Mouse (Mus musculus) kidney, postnatal 10 days (tissue): ENCODE data around the gene Klf16.
A peak's percentile ranks its signal among the peaks of the same experiment; 100 is the strongest.

Source experiments
- DNase-seq: peaks from one replicate; pipeline ENCODE4 v3.0.0; 2021; ENCODE audit warnings: mixed read lengths

Klf16 gene

DNA sequence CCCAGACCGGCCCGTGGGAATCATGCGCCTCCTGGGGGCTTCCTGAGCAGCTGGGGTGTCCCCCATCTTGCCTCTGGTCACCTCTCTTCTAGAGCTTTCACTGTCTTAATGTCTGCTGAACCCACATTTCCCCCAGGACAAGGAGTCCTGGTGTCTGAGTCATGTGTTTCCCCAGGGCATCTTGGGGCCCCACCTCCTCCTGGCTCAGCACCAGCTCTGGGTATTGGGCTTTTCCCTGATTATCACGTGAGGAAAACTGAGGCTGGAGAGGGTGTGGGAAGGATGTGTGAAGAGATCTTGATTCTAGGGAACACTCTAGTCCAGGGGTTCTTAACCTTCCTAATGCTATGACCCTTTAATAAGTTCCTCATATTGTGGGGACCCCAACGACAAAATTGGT, 38.9 kb downstream of the Klf16 start:
- DNase-seq: no peak

DNA sequence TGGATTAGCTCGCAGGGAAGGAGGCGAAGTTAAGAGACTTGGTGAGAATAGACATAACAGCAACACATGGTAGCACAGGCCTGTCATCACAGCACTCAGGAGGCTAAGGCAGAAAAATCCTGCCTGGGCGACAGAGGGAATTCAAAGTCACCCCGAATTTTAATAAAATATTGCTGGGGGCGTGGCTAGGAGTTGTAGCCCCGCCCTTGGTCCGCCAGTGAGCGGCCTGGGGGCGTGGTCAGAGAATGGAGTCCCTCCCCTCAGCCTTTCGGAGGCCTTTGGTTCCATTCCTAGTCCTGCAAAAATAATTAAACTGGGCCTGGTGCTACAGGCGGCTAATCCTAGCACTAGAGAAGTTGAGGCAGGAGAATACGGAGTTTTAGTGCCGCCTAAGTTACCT, 41.4 kb downstream of the Klf16 start:
- DNase-seq: no peak

DNA sequence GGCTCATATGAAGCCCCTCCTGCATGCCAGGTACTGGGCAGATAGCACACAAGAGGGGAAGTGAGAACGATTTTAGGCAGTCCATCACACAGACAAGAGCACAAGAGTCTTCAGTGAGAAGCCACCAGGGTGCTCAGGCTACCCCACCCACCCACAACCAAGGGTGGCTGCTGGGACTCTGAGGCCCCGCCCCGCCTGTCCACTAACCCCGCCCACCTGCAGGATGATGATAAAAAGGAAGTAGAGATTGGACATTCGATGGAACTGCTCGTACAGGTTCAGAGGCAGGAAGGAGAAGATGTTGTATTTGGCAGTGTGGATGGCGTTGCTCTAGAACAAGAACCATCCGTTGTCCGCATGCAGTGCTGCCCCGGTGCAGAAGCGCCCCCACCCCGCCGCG, 42.0 kb downstream of the Klf16 start:
- DNase-seq: no peak

DNA sequence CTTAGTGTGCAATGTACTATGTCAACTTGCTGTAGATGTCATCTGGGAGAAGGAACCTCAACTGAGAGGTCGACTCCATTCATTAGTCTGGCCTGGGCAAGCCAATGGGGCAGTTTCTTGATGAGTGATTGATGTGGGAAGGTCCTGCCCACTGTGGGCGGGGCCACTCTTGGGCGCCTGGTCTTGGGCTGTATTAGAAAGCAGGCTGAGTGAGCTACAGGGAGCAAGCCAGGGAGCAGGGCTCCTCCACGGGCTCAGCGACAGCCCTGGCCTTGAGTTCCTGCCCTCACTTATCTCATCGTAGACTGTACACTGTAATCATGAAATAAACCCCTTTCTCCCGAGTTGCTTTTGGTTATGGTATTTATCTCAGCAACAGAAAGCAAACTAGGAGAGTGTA, 43.4 kb downstream of the Klf16 start:
- peak; percentile 51 for DNase-seq

DNA sequence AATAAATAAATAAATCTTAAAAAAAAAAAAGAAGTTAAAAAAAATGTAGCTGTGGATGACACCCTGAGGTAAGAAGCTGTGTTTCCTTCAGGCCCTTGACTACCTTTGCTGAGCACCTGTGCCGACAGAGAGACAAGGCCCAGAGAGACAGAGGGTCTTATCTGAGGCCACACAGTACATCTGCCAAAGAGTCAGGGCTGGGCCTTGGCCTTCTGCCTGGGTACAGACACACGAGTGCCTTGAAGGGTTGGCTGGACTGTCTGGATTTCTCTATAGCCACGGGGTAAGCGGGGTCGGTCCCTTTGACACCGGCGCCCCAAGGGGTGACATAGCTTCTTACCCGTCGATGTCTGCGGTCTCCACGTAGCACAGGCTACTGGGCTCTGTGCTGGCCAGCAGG, 44.3 kb downstream of the Klf16 start:
- no peak for DNase-seq

DNA sequence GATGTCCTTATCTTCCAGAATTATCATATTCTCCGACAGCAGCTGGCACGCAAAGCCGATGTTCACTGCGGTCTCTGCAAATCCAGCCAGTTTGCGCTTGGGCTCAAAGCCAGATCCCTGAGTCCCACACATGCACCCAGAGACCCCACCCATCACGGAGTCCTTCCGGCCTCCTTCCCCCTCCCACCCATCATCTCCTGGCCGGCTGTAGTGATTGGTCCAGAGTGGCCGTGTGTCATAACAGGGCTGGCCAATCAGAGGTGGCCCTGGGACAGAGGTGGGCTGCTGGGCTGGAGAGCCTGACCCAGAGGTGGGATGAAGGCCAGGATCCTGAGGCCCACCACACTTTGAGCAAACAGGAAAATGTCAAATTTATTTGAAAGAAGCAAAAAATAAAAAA, 50.9 kb downstream of the Klf16 start:
- peak; percentile 37 for DNase-seq

DNA sequence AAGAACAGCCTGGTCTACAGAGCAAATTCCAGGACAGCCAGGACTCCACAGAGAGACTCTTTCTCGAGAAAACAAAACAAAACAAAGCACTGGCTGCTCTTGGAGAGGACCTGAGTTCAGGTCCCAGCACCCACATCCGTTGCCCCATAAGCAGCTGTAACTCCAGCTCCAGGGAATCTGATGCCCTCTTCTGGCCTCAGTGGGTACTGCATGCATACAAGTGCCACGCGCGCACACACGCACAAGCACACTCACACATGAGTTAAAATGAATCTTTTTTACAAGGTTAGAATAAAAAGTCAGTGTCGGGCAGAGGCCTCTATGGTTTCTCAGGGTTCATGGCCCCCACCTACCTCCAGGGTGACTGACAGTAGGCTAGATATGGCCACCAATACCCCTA, 53.8 kb downstream of the Klf16 start:
- no peak for DNase-seq

DNA sequence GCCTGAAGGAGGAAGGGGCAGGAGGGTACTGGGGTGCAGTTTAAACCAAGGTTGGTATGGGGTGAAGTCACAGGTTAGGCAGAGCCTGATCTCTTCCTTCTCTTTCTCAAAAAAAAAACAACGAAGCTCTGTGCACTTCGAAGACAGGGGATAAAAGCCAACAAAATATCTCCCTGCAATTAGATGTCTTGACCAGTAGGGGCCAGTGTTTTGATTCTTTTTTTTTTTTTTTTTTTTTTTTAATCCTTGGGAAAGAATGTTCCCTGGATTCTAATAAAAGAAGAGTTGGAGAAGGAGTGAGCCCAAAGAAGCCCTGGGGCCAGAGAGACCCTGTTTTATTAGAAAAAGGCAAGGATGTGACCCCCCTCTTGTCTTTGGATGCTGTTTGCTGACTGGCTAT, 57.8 kb downstream of the Klf16 start:
- DNase-seq: no peak
